Mouse (Mus musculus): ENCODE results near the gene Il6ra.

DNA sequence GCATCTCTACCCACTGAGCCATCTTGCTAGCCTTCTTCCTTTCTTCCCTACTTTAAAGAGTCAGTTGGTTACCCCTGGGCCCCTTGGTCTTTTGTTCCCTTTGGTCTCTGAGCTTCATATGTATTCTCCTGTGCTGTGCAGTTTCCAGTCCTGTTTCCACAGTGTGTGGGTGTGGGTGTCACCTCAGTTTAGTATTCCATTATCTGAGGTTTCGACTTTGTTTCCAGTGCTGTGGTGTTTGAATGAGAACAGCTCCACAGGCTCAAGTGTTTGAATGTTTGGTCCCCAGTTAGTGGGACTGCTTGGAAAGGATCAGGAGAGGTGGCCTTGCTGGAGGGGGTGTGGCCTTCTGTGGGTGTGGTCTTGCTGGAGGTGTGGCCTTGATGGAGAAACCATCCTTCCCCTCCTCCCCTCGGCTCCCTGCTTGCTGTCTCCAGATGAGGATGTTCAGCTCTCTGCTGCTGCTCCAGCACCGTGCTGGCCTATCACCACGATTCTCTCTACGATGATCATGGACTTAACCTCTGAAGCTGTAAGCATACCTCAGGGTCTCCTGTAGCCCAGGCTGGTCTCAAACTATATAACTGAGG lies 20.4 kb downstream of the Il6ra start:
- TF ChIP-seq CTCF (IDR thresholded peaks at IDR 0.05; ENCODE audit: borderline replicate concordance, insufficient read depth, low read depth, low read length): no peak
- no peak for TF ChIP-seq POLR2A (IDR thresholded peaks at IDR 0.05; ENCODE audit: borderline replicate concordance, insufficient read depth, low read length)

Data from cerebellum, adult 2 months (tissue).